Mouse (Mus musculus) leukemia stem cell, adult 10-12 weeks (primary cell): ENCODE results near the gene Astn1. TPM values are rescaled to one million over a fixed set of nuclear protein-coding genes. Genes with fewer than 3 reads are reported as not detected.

ENCODE experiments used
- polyA plus RNA-seq: library from polyadenylated mRNA; stranded (reverse); fragments of >175 nt; gene quantifications from 2 replicates; pipeline ENCODE4 v1.2.3, GENCODE M21; 2012; ENCODE audit warnings: low replicate concordance

The Astn1 gene
- polyA plus RNA-seq = 0.48 TPM in 1 of 2 replicates, not detected in the other

DNA sequence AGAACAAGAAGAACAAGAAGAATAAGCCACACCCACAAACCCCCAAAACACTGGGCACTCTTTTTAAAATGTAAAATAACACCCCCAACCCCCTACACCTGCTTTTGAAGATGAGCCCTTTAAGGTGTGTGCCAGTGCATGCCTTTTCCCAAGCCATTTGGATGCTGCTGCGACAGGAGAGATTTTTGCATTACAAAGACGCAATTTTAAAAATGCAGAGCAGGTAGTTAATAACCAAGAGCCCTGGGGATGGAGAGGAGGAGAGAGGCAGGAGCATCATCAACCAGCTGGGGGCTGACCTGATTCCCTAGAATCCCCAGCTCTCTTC is at the start of gene Astn1:
Gene Astn1, plus strand, starts transcription at position 310 of the 328 bp plus-strand sequence.

DNA sequence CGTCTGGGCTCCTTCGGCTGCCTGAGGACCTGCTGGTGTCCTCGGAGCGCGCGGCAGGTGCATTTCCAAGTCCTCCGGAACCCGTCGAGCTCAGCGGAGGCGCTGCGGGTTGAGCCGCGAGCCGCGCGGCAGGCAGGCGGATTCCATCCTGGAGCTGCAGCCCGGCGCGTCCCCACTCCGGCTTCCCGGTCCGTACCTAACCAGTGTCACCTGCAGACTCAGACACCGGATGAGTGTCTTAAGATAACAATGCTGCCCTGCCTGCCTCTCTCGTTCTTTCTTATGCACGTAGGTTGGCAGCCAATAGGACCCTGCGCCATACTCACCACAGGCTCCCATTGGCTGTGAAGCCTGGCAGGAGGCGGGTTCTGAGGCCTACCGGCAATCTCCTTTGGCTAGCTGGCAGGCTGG is 6.0 kb upstream of the Astn1 start, which contains the start of gene Brinp2:
Gene Brinp2, minus strand, starts transcription at position 276 of the 411 bp plus-strand sequence.

Other genes starting within 250 kb of the Astn1 start
- 0.06 and 0.08 TPM in 2 replicates for gene Brinp2, start 5.9 kb upstream of the Astn1 start, polyA plus RNA-seq